Mouse (Mus musculus) gastrocnemius, postnatal 25 days (tissue): ENCODE measurements around the gene Gcnt4. TPM values are rescaled to one million over a fixed set of nuclear protein-coding genes. Genes with fewer than 3 reads are reported as not detected.

Source experiments
- DNase-seq: peaks from one replicate; pipeline ENCODE4 v3.0.0; 2022
- total RNA-seq, 2 experiments: library from RNA; stranded (reverse); gene quantifications; 1 replicate in 1 of 2; 2 replicates in 1 of 2; pipeline ENCODE4 v1.2.3; 2021

Gene Gcnt4
- total RNA-seq, 2 experiments from 2014 or later: 0.08 TPM

- no peak for DNase-seq
Observed at GRCm38 (mm10) chr13:96947722-96948121, 23.2 kb downstream of the Gcnt4 start.

GRCm38 (mm10) chr13:96951880-96952279 is 27.4 kb downstream of the Gcnt4 start:
- DNase-seq: no peak

- no peak for DNase-seq
Observed at GRCm38 (mm10) chr13:96956466-96956865, 32.0 kb downstream of the Gcnt4 start.

GRCm38 (mm10) chr13:96960019-96960418 is 35.5 kb downstream of the Gcnt4 start:
- DNase-seq: no peak

GRCm38 (mm10) chr13:96961366-96962157 is 37.1 kb downstream of the Gcnt4 start:
- DNase-seq: no peak

GRCm38 (mm10) chr13:96962801-96963200 is 38.3 kb downstream of the Gcnt4 start:
- DNase-seq: no peak

- DNase-seq: no peak
Observed at GRCm38 (mm10) chr13:96964981-96965380, 40.5 kb downstream of the Gcnt4 start.

GRCm38 (mm10) chr13:96966210-96967089 is 42.0 kb downstream of the Gcnt4 start:
- DNase-seq: no peak

- no peak for DNase-seq
Observed at GRCm38 (mm10) chr13:96967091-96967490, 42.6 kb downstream of the Gcnt4 start.

GRCm38 (mm10) chr13:96967822-96968221 is 43.3 kb downstream of the Gcnt4 start:
- no peak for DNase-seq

GRCm38 (mm10) chr13:96971076-96971475 is 46.6 kb downstream of the Gcnt4 start:
- DNase-seq: no peak

GRCm38 (mm10) chr13:96971861-96972282 is 47.4 kb downstream of the Gcnt4 start:
- DNase-seq: no peak

- DNase-seq: no peak
Observed at GRCm38 (mm10) chr13:96973318-96973717, 48.8 kb downstream of the Gcnt4 start.

GRCm38 (mm10) chr13:96976986-96977595 is 52.6 kb downstream of the Gcnt4 start:
- DNase-seq: no peak

GRCm38 (mm10) chr13:96980561-96980960 is 56.1 kb downstream of the Gcnt4 start:
- no peak for DNase-seq

- no peak for DNase-seq
Observed at GRCm38 (mm10) chr13:96983251-96984126, 59.0 kb downstream of the Gcnt4 start.

GRCm38 (mm10) chr13:96984688-96985087 is 60.2 kb downstream of the Gcnt4 start:
- DNase-seq: no peak

GRCm38 (mm10) chr13:96985599-96986275 is 61.2 kb downstream of the Gcnt4 start:
- DNase-seq: no peak

- no peak for DNase-seq
Observed at GRCm38 (mm10) chr13:96989129-96989528, 64.6 kb downstream of the Gcnt4 start.

- no peak for DNase-seq
Observed at GRCm38 (mm10) chr13:96990045-96990444, 65.6 kb downstream of the Gcnt4 start.
